Mouse (Mus musculus): ENCODE measurements at regions not wholly inside any gene's neighbourhood (a gene's known extent, or its start where the extent isn't known, plus 50 kb on each side); places are given as distances from the start of the nearest gene placed in this dataset.

GRCm38 (mm10) chr10:12174200-12174818 lies 694.9 kb downstream of the Utrn start:
- Histone ChIP-seq H3K9me3 (replicated peaks) (no peaks in the 10 kb centered on the region), H3K36me3 (replicated peaks) (no peaks in the 10 kb centered on the region), H3K27me3 (ENCODE audit: insufficient read depth, low read length) (no peaks in the 10 kb centered on the region), H3K4me1 (ENCODE audit: insufficient read depth, low read depth, low read length) (no peaks in the 10 kb centered on the region), H3K4me3 (ENCODE audit: low read depth, low read length) (no peak overlapping the region)
- ATAC-seq (ENCODE audit: extremely low read depth, insufficient number of reproducible peaks, low FRiP score, poor library complexity, severe bottlenecking) (no peak), DNase-seq (ENCODE audit: low spot score) (no peak)
- no peak for TF ChIP-seq POLR2AphosphoS5 (IDR thresholded peaks at IDR 0.05; ENCODE audit: insufficient replicate concordance, low read depth, low read length)
- TF ChIP-seq TAL1 (conservative IDR thresholded peaks at IDR 0.05; ENCODE audit: low read depth, low read length) = no peak
- no peak for TF ChIP-seq CTCF (IDR thresholded peaks at IDR 0.05; ENCODE audit: low read depth, low read length)
- TF ChIP-seq GATA2 (IDR thresholded peaks at IDR 0.05; ENCODE audit: borderline replicate concordance, low read depth, low read length) = no peak
- no peak for TF ChIP-seq GATA1 (IDR thresholded peaks at IDR 0.05; ENCODE audit: borderline replicate concordance, low read length)

GRCm38 (mm10) chr10:12175141-12175540 lies 694.0 kb downstream of the Utrn start:
- H3K36me3 ChIP-seq (replicated peaks) = no peaks in the 10 kb centered on the region
- DNase-seq (ENCODE audit: low spot score) (no peak), ATAC-seq (ENCODE audit: extremely low read depth, insufficient number of reproducible peaks, low FRiP score, poor library complexity, severe bottlenecking) (no peak)
- H3K27me3 ChIP-seq (ENCODE audit: insufficient read depth, low read length) = no peaks in the 10 kb centered on the region
- TF ChIP-seq CTCF (IDR thresholded peaks at IDR 0.05; ENCODE audit: low read depth, low read length) (no peak), TAL1 (conservative IDR thresholded peaks at IDR 0.05; ENCODE audit: low read depth, low read length) (no peak)
- H3K9me3 ChIP-seq (replicated peaks) = no peaks in the 10 kb centered on the region
- H3K4me3 ChIP-seq (ENCODE audit: low read depth, low read length) = no peak overlapping the region
- H3K4me1 ChIP-seq (ENCODE audit: insufficient read depth, low read depth, low read length) = no peaks in the 10 kb centered on the region

GRCm38 (mm10) chr10:12177482-12177881 lies 691.7 kb downstream of the Utrn start:
- TF ChIP-seq CTCF (IDR thresholded peaks at IDR 0.05; ENCODE audit: low read depth, low read length) (no peak), POLR2AphosphoS5 (IDR thresholded peaks at IDR 0.05; ENCODE audit: insufficient replicate concordance, low read depth, low read length) (no peak), TAL1 (conservative IDR thresholded peaks at IDR 0.05; ENCODE audit: low read depth, low read length) (no peak), GATA2 (IDR thresholded peaks at IDR 0.05; ENCODE audit: borderline replicate concordance, low read depth, low read length) (no peak), GATA1 (IDR thresholded peaks at IDR 0.05; ENCODE audit: borderline replicate concordance, low read length) (no peak)
- DNase-seq (ENCODE audit: low spot score) (no peak), ATAC-seq (ENCODE audit: extremely low read depth, insufficient number of reproducible peaks, low FRiP score, poor library complexity, severe bottlenecking) (no peak)
- H3K36me3 ChIP-seq (replicated peaks) = no peaks in the 10 kb centered on the region
- no peaks in the 10 kb centered on the region for H3K4me1 ChIP-seq (ENCODE audit: insufficient read depth, low read depth, low read length)
- H3K9me3 ChIP-seq (replicated peaks) = no peaks in the 10 kb centered on the region
- H3K27me3 ChIP-seq (ENCODE audit: insufficient read depth, low read length) = no peaks in the 10 kb centered on the region
- H3K4me3 ChIP-seq (ENCODE audit: low read depth, low read length) = no peak overlapping the region

- DNase-seq (ENCODE audit: low spot score) = no peak
- ATAC-seq (ENCODE audit: extremely low read depth, insufficient number of reproducible peaks, low FRiP score, poor library complexity, severe bottlenecking) = no peak
Measured at GRCm38 (mm10) chr10:12180965-12181364, 688.2 kb downstream of the Utrn start.

GRCm38 (mm10) chr10:12186918-12187639 lies 682.1 kb downstream of the Utrn start:
- Histone ChIP-seq H3K4me1 (ENCODE audit: insufficient read depth, low read depth, low read length) (no peaks in the 10 kb centered on the region), H3K36me3 (replicated peaks) (no peaks in the 10 kb centered on the region), H3K27me3 (ENCODE audit: insufficient read depth, low read length) (no peaks in the 10 kb centered on the region), H3K9me3 (replicated peaks) (no peaks in the 10 kb centered on the region), H3K4me3 (ENCODE audit: low read depth, low read length) (no peak overlapping the region)
- no peak for ATAC-seq (ENCODE audit: extremely low read depth, insufficient number of reproducible peaks, low FRiP score, poor library complexity, severe bottlenecking)
- DNase-seq (ENCODE audit: low spot score) = no peak
- TF ChIP-seq CTCF (IDR thresholded peaks at IDR 0.05; ENCODE audit: low read depth, low read length) (no peak), GATA2 (IDR thresholded peaks at IDR 0.05; ENCODE audit: borderline replicate concordance, low read depth, low read length) (no peak), GATA1 (IDR thresholded peaks at IDR 0.05; ENCODE audit: borderline replicate concordance, low read length) (no peak), POLR2AphosphoS5 (IDR thresholded peaks at IDR 0.05; ENCODE audit: insufficient replicate concordance, low read depth, low read length) (no peak), TAL1 (conservative IDR thresholded peaks at IDR 0.05; ENCODE audit: low read depth, low read length) (no peak)

More at GRCm38 (mm10) chr10:12180965-12181364, 688.2 kb downstream of the Utrn start:
- no peak for TF ChIP-seq POLR2AphosphoS5 (IDR thresholded peaks at IDR 0.05; ENCODE audit: insufficient replicate concordance, low read depth, low read length)
- TF ChIP-seq GATA1 (IDR thresholded peaks at IDR 0.05; ENCODE audit: borderline replicate concordance, low read length) = no peak
- TF ChIP-seq TAL1 (conservative IDR thresholded peaks at IDR 0.05; ENCODE audit: low read depth, low read length) = no peak
- TF ChIP-seq GATA2 (IDR thresholded peaks at IDR 0.05; ENCODE audit: borderline replicate concordance, low read depth, low read length) = no peak
- no peak for TF ChIP-seq CTCF (IDR thresholded peaks at IDR 0.05; ENCODE audit: low read depth, low read length)
- Histone ChIP-seq H3K27me3 (ENCODE audit: insufficient read depth, low read length) (no peaks in the 10 kb centered on the region), H3K36me3 (replicated peaks) (no peaks in the 10 kb centered on the region), H3K4me3 (ENCODE audit: low read depth, low read length) (no peak overlapping the region), H3K9me3 (replicated peaks) (no peaks in the 10 kb centered on the region), H3K4me1 (ENCODE audit: insufficient read depth, low read depth, low read length) (no peaks in the 10 kb centered on the region)

- no peak for TF ChIP-seq GATA1 (IDR thresholded peaks at IDR 0.05; ENCODE audit: borderline replicate concordance, low read length)
- TF ChIP-seq GATA2 (IDR thresholded peaks at IDR 0.05; ENCODE audit: borderline replicate concordance, low read depth, low read length) = no peak
- no peak for TF ChIP-seq TAL1 (conservative IDR thresholded peaks at IDR 0.05; ENCODE audit: low read depth, low read length)
- no peak for TF ChIP-seq POLR2AphosphoS5 (IDR thresholded peaks at IDR 0.05; ENCODE audit: insufficient replicate concordance, low read depth, low read length)
- no peak for TF ChIP-seq CTCF (IDR thresholded peaks at IDR 0.05; ENCODE audit: low read depth, low read length)
- ATAC-seq (ENCODE audit: extremely low read depth, insufficient number of reproducible peaks, low FRiP score, poor library complexity, severe bottlenecking) (no peak), DNase-seq (ENCODE audit: low spot score) (no peak)
- Histone ChIP-seq H3K9me3 (replicated peaks) (no peaks in the 10 kb centered on the region), H3K4me1 (ENCODE audit: insufficient read depth, low read depth, low read length) (no peaks in the 10 kb centered on the region), H3K36me3 (replicated peaks) (no peaks in the 10 kb centered on the region), H3K4me3 (ENCODE audit: low read depth, low read length) (no peak overlapping the region), H3K27me3 (ENCODE audit: insufficient read depth, low read length) (no peaks in the 10 kb centered on the region)
Measured at GRCm38 (mm10) chr10:12187669-12188342, 681.4 kb downstream of the Utrn start.

All from G1E (cell line).